Mouse (Mus musculus): ENCODE results near the gene Ccdc107. TPM values are rescaled to one million over a fixed set of nuclear protein-coding genes. Genes with fewer than 3 reads are reported as not detected.

Gene Ccdc107
- polyA plus RNA-seq, 1 experiment from 2014 or later: 44.8 TPM

GRCm38 (mm10) chr4:43506536-43507185 is 14.0 kb downstream of the Ccdc107 start, which contains the start of gene Car9:
TSS of gene Car9 (plus strand) at chr4:43506966.
- no peak for DNase-seq (ENCODE audit: low spot score)
- H3K9me3 ChIP-seq (replicated peaks): no peaks in the 10 kb centered on the region
- H3K4me3 ChIP-seq: no peak within 1 kb of the TSS
- H3K27ac ChIP-seq (replicated peaks): no peak within 1 kb of the TSS
- H3K36me3 ChIP-seq: no peaks in the 10 kb centered on the region
- H3K27me3 ChIP-seq (ENCODE audit: low read depth, poor library complexity, severe bottlenecking): peaks cover 58% of the 10 kb centered on the region
- 58% methylated on average over 9 of the region's 9 CpGs for WGBS
- H3K4me1 ChIP-seq: peaks cover 21% of the 10 kb centered on the region

- Histone ChIP-seq H3K27ac (replicated peaks) (peak overlapping the region; percentile 69), H3K4me1 (peaks cover 21% of the 10 kb centered on the region), H3K36me3 (no peaks in the 10 kb centered on the region), H3K27me3 (ENCODE audit: low read depth, poor library complexity, severe bottlenecking) (peaks cover 53% of the 10 kb centered on the region), H3K4me3 (peak overlapping the region; percentile 53), H3K9me3 (replicated peaks) (no peaks in the 10 kb centered on the region)
- 16% methylated on average over 22 of the region's 22 CpGs for WGBS
- no peak for DNase-seq (ENCODE audit: low spot score)
Observed at GRCm38 (mm10) chr4:43507938-43508665, 15.4 kb downstream of the Ccdc107 start.

GRCm38 (mm10) chr4:43508666-43508997 is 15.9 kb downstream of the Ccdc107 start:
- peak; percentile 47 for DNase-seq (ENCODE audit: low spot score)
- no peaks in the 10 kb centered on the region for H3K9me3 ChIP-seq (replicated peaks)
- H3K36me3 ChIP-seq: no peaks in the 10 kb centered on the region
- 10% methylated on average over 13 of the region's 13 CpGs for WGBS
- peaks cover 21% of the 10 kb centered on the region for H3K4me1 ChIP-seq
- H3K27ac ChIP-seq (replicated peaks): peak overlapping the region; percentile 69
- H3K27me3 ChIP-seq (ENCODE audit: low read depth, poor library complexity, severe bottlenecking): peaks cover 53% of the 10 kb centered on the region
- peak overlapping the region; percentile 53 for H3K4me3 ChIP-seq

GRCm38 (mm10) chr4:43509109-43509508 is 16.4 kb downstream of the Ccdc107 start:
- Histone ChIP-seq H3K27me3 (ENCODE audit: low read depth, poor library complexity, severe bottlenecking) (peaks cover 53% of the 10 kb centered on the region), H3K4me3 (peak overlapping the region; percentile 53; the same call in 1 of the 2 replicates)

GRCm38 (mm10) chr4:43511675-43512454 is 19.2 kb downstream of the Ccdc107 start:
- WGBS: 79% methylated on average over 19 of the region's 19 CpGs
- H3K9me3 ChIP-seq (replicated peaks): no peaks in the 10 kb centered on the region
- H3K4me3 ChIP-seq: no peak overlapping the region
- H3K4me1 ChIP-seq: peaks cover 20% of the 10 kb centered on the region
- no peaks in the 10 kb centered on the region for H3K36me3 ChIP-seq
- peaks cover 40% of the 10 kb centered on the region for H3K27me3 ChIP-seq (ENCODE audit: low read depth, poor library complexity, severe bottlenecking)
- no peak overlapping the region for H3K27ac ChIP-seq (replicated peaks)
- DNase-seq (ENCODE audit: low spot score): no peak

More at GRCm38 (mm10) chr4:43509109-43509508, 16.4 kb downstream of the Ccdc107 start:
- Histone ChIP-seq H3K36me3 (no peaks in the 10 kb centered on the region), H3K9me3 (replicated peaks) (no peaks in the 10 kb centered on the region), H3K4me1 (peaks cover 21% of the 10 kb centered on the region), H3K27ac (replicated peaks) (no peak overlapping the region; the same call in 1 of the 2 replicates)
- DNase-seq (ENCODE audit: low spot score): no peak
- WGBS: 32% methylated on average over 9 of the region's 9 CpGs

GRCm38 (mm10) chr4:43512653-43513052 is 20.0 kb downstream of the Ccdc107 start:
- WGBS: 83% methylated on average over 7 of the region's 7 CpGs
- Histone ChIP-seq H3K9me3 (replicated peaks) (no peaks in the 10 kb centered on the region), H3K36me3 (no peaks in the 10 kb centered on the region), H3K4me1 (peaks cover 17% of the 10 kb centered on the region), H3K27ac (replicated peaks) (no peak overlapping the region), H3K27me3 (ENCODE audit: low read depth, poor library complexity, severe bottlenecking) (peaks cover 33% of the 10 kb centered on the region), H3K4me3 (no peak overlapping the region)
- DNase-seq (ENCODE audit: low spot score): no peak

GRCm38 (mm10) chr4:43513300-43513699 is 20.6 kb downstream of the Ccdc107 start:
- WGBS: 88% methylated on average over 4 of the region's 4 CpGs
- H3K36me3 ChIP-seq: no peaks in the 10 kb centered on the region
- no peak overlapping the region for H3K27ac ChIP-seq (replicated peaks)
- DNase-seq (ENCODE audit: low spot score): no peak
- H3K4me3 ChIP-seq: no peak overlapping the region
- H3K4me1 ChIP-seq: peaks cover 13% of the 10 kb centered on the region
- peaks cover 33% of the 10 kb centered on the region for H3K27me3 ChIP-seq (ENCODE audit: low read depth, poor library complexity, severe bottlenecking)
- H3K9me3 ChIP-seq (replicated peaks): no peaks in the 10 kb centered on the region

- Histone ChIP-seq H3K4me3 (no peak overlapping the region), H3K4me1 (peaks cover 13% of the 10 kb centered on the region), H3K27ac (replicated peaks) (no peak overlapping the region), H3K36me3 (no peaks in the 10 kb centered on the region), H3K27me3 (ENCODE audit: low read depth, poor library complexity, severe bottlenecking) (peaks cover 33% of the 10 kb centered on the region), H3K9me3 (replicated peaks) (no peaks in the 10 kb centered on the region)
- no peak for DNase-seq (ENCODE audit: low spot score)
- 86% methylated on average over 4 of the region's 4 CpGs for WGBS
Observed at GRCm38 (mm10) chr4:43513791-43514190, 21.1 kb downstream of the Ccdc107 start.

- DNase-seq (ENCODE audit: low spot score): no peak
- no peak overlapping the region for H3K4me3 ChIP-seq
- H3K36me3 ChIP-seq: no peaks in the 10 kb centered on the region
- no peaks in the 10 kb centered on the region for H3K9me3 ChIP-seq (replicated peaks)
- peaks cover 21% of the 10 kb centered on the region for H3K4me1 ChIP-seq
- WGBS: 77% methylated on average over 11 of the region's 11 CpGs
- H3K27me3 ChIP-seq (ENCODE audit: low read depth, poor library complexity, severe bottlenecking): peaks cover 39% of the 10 kb centered on the region
- H3K27ac ChIP-seq (replicated peaks): no peak overlapping the region
Observed at GRCm38 (mm10) chr4:43515764-43516708, 23.3 kb downstream of the Ccdc107 start.

GRCm38 (mm10) chr4:43519551-43519950 is 26.9 kb downstream of the Ccdc107 start:
- peak; percentile 40 for DNase-seq (ENCODE audit: low spot score)
- Histone ChIP-seq H3K9me3 (replicated peaks) (no peaks in the 10 kb centered on the region), H3K4me3 (peak overlapping the region; percentile 29), H3K4me1 (peaks cover 53% of the 10 kb centered on the region), H3K27me3 (ENCODE audit: low read depth, poor library complexity, severe bottlenecking) (peaks cover 71% of the 10 kb centered on the region), H3K27ac (replicated peaks) (no peak overlapping the region), H3K36me3 (no peaks in the 10 kb centered on the region)
- WGBS: 12% methylated on average over 10 of the region's 10 CpGs

- Histone ChIP-seq H3K27ac (replicated peaks) (no peak overlapping the region), H3K36me3 (no peaks in the 10 kb centered on the region), H3K9me3 (replicated peaks) (no peaks in the 10 kb centered on the region), H3K4me1 (peaks cover 56% of the 10 kb centered on the region), H3K27me3 (ENCODE audit: low read depth, poor library complexity, severe bottlenecking) (peaks cover 73% of the 10 kb centered on the region), H3K4me3 (peak overlapping the region; percentile 29)
- DNase-seq (ENCODE audit: low spot score): peak; percentile 85
- 13% methylated on average over 6 of the region's 6 CpGs for WGBS
Observed at GRCm38 (mm10) chr4:43519956-43520355, 27.3 kb downstream of the Ccdc107 start.

GRCm38 (mm10) chr4:43527880-43528279 is 35.2 kb downstream of the Ccdc107 start:
- H3K36me3 ChIP-seq: peaks cover 22% of the 10 kb centered on the region
- no peak overlapping the region for H3K4me3 ChIP-seq
- DNase-seq (ENCODE audit: low spot score): no peak
- H3K9me3 ChIP-seq (replicated peaks): no peaks in the 10 kb centered on the region
- H3K4me1 ChIP-seq: peaks cover 20% of the 10 kb centered on the region
- WGBS: 68% methylated on average over 5 of the region's 5 CpGs
- H3K27me3 ChIP-seq (ENCODE audit: low read depth, poor library complexity, severe bottlenecking): peaks cover 39% of the 10 kb centered on the region
- no peak overlapping the region for H3K27ac ChIP-seq (replicated peaks)
